Comparison of ENCODE assay signal across 8 mouse cellular contexts in genomic region chr3:129199609-129200500, GRCm38 (mm10). TPM values are rescaled to one million over a fixed set of nuclear protein-coding genes. Genes with fewer than 3 reads are reported as not detected.
A peak's percentile ranks its signal among the peaks of the same experiment; 100 is the strongest.
DNase-seq lines count a peak whose midpoint lies in the region; ATAC-seq and TF ChIP-seq lines count a peak whose summit lies in the region.

Gene Pitx2 (plus strand): TSS chr3:129199878.

- H3K4me1 ChIP-seq in kidney, adult 2 months (ENCODE audit: control insufficient read depth, insufficient read depth, low read length), result no peaks in the 10 kb centered on the region; the same call in 1 of the 2 replicates
- peaks cover 13% of the 10 kb centered on the region for H3K4me1 ChIP-seq in hindbrain, embryonic 11.5 days (replicated peaks; ENCODE audit: control insufficient read depth, insufficient read depth, low read length)
- H3K4me1 ChIP-seq in liver, embryonic 16.5 days (ENCODE audit: control insufficient read depth, low read depth, low read length), result no peaks in the 10 kb centered on the region

- H3K9ac ChIP-seq in hindbrain, embryonic 11.5 days (ENCODE audit: low read depth, low read length), result peak within 1 kb of the TSS; percentile 19; the same call in 1 of the 2 replicates
- no peak within 1 kb of the TSS; the same call in 1 of the 2 replicates for H3K9ac ChIP-seq in liver, embryonic 16.5 days (ENCODE audit: low read depth, low read length)

- TF ChIP-seq CTCF in kidney, adult 2 months (conservative IDR thresholded peaks at IDR 0.05; ENCODE audit: insufficient read depth, insufficient read length, low read depth, low read length), result no peak

- peak within 1 kb of the TSS; percentile 65 for H3K4me2 ChIP-seq in hindbrain, embryonic 11.5 days (replicated peaks; ENCODE audit: low read depth, low read length)
- H3K4me2 ChIP-seq in liver, embryonic 16.5 days (ENCODE audit: low read depth, low read length), result peak within 1 kb of the TSS; percentile 26; the same call in 1 of the 2 replicates

- H3K27me3 ChIP-seq in kidney, adult 2 months (replicated peaks; ENCODE audit: control insufficient read depth, insufficient read depth, low read length), result peaks cover 16% of the 10 kb centered on the region; the same call in 1 of the 2 replicates
- H3K27me3 ChIP-seq in hindbrain, embryonic 11.5 days (ENCODE audit: control insufficient read depth, insufficient read depth, low read length), result peaks cover 85% of the 10 kb centered on the region
- peaks cover 92% of the 10 kb centered on the region for H3K27me3 ChIP-seq in liver, embryonic 16.5 days (ENCODE audit: control insufficient read depth, insufficient read depth, low read depth, low read length)

- H3K9me3 ChIP-seq in hindbrain, embryonic 11.5 days (ENCODE audit: control insufficient read depth, low read length), result no peaks in the 10 kb centered on the region
- no peaks in the 10 kb centered on the region for H3K9me3 ChIP-seq in liver, embryonic 16.5 days (replicated peaks; ENCODE audit: control insufficient read depth, low read length)

- no peaks in the 10 kb centered on the region for H3K36me3 ChIP-seq in kidney, adult 2 months (ENCODE audit: control insufficient read depth, insufficient read depth, low read length)
- no peaks in the 10 kb centered on the region for H3K36me3 ChIP-seq in hindbrain, embryonic 11.5 days (ENCODE audit: control insufficient read depth, insufficient read depth, low read length)
- no peaks in the 10 kb centered on the region for H3K36me3 ChIP-seq in liver, embryonic 16.5 days (ENCODE audit: control insufficient read depth, insufficient read depth)

- TF ChIP-seq POLR2A in kidney, adult 2 months (IDR thresholded peaks at IDR 0.05; ENCODE audit: low read depth, low read length), result no peak

- 3% methylated on average over 59 of the region's 60 CpGs for WGBS in kidney, adult 2 months
- under 1% methylated on average over 59 of the region's 60 CpGs for WGBS in hindbrain, embryonic 11.5 days
- WGBS in liver, embryonic 16.5 days (ENCODE audit: insufficient replicate concordance), result 1% methylated on average over 59 of the region's 60 CpGs

- peak; percentile 20 for DNase-seq in kidney, adult 2 months
- DNase-seq in kidney, postnatal 14 days, result no peak
- peak; percentile 85 for DNase-seq in embryo, embryonic 9.5 days (ENCODE audit: extremely low spot score)
- peak; percentile 80 for DNase-seq in hindbrain, embryonic 11.5 days (ENCODE audit: low spot score)
- DNase-seq in urinary bladder, postnatal 25 days (ENCODE audit: low spot score), result peak; percentile 59
- DNase-seq in spleen, postnatal 14 days (ENCODE audit: low spot score in 2 of 2), result no peak
- DNase-seq in frontal cortex, postnatal 25 days (ENCODE audit: low spot score in 2 of 2), result no peak

- H3K4me3 ChIP-seq in kidney, adult 2 months (ENCODE audit: insufficient read depth, low read depth, low read length), result no peak within 1 kb of the TSS
- H3K4me3 ChIP-seq in hindbrain, embryonic 11.5 days (ENCODE audit: low read depth, low read length), result peak within 1 kb of the TSS; percentile 36
- peak within 1 kb of the TSS; percentile 24; the same call in 1 of the 2 replicates for H3K4me3 ChIP-seq in liver, embryonic 16.5 days (ENCODE audit: low read depth, low read length)

- no peak within 1 kb of the TSS for H3K27ac ChIP-seq in kidney, adult 2 months (ENCODE audit: insufficient read depth, low read depth, low read length)
- H3K27ac ChIP-seq in hindbrain, embryonic 11.5 days (ENCODE audit: low read depth, low read length), result no peak within 1 kb of the TSS
- H3K27ac ChIP-seq in liver, embryonic 16.5 days (ENCODE audit: low read length), result no peak within 1 kb of the TSS

- ATAC-seq in hindbrain, embryonic 11.5 days (ENCODE audit: low FRiP score), result peak; percentile 79
- 0 out of 2 replicates have a peak, but pooled peaks have one; percentile 11 for ATAC-seq in liver, embryonic 16.5 days (ENCODE audit: low read depth)

RNA-seq across cellular contexts. Expression of gene Pitx2, which starts in this region (rescaled TPM):
- 9.9 and 10.5 TPM in 2 replicates for polyA plus RNA-seq in kidney, adult 2 months (2012; rRNA removed)
- 2.9 and 4.9 TPM in 2 replicates for polyA plus RNA-seq in hindbrain, embryonic 11.5 days (2014; fragmentation: Nextera tagmentation; extraction: Ambion mirVana)
- 0.42 and 0.77 TPM in 2 replicates for polyA plus RNA-seq in liver, embryonic 16.5 days (2015; fragmentation: Nextera tagmentation; extraction: Ambion mirVana)

Comparison
In these comparisons a context has a peak if more than half of its experiments do, and no peak if none do; other contexts are left out.
1. DNase-seq: peak in kidney, adult 2 months (single experiment), embryo, embryonic 9.5 days (single experiment), hindbrain, embryonic 11.5 days (single experiment) and urinary bladder, postnatal 25 days (single experiment); none in kidney, postnatal 14 days (single experiment), spleen, postnatal 14 days (0 of 2) and frontal cortex, postnatal 25 days (0 of 2).
2. Peak in ATAC-seq, H3K4me3 ChIP-seq and H3K4me2 ChIP-seq in liver, embryonic 16.5 days; RNA of the gene not detected or under 1 TPM.